Mouse (Mus musculus) adrenal gland, postnatal 14 days (tissue): ENCODE results near the gene Agrn. TPM values are rescaled to one million over a fixed set of nuclear protein-coding genes. Genes with fewer than 3 reads are reported as not detected.
A peak's percentile ranks its signal among the peaks of the same experiment; 100 is the strongest.

Experiments used
- DNase-seq: peaks from one replicate; pipeline ENCODE4 v3.0.0; 2021; ENCODE audit warnings: mixed read lengths
- long read RNA-seq, 2 experiments: library from polyadenylated mRNA; stranded (forward); transcript quantifications; one replicate each; pipeline ENCODE4 v2.0.0; 2021
- total RNA-seq: library from RNA; stranded (reverse); gene quantifications from 2 replicates; pipeline ENCODE4 v1.2.3, GENCODE M21; 2021

Agrn gene
- 59.4 and 60.9 TPM in 2 replicates for total RNA-seq
- long read RNA-seq, experiment 1, full-length matches to known transcripts = 1 of 21 reads
- long read RNA-seq, experiment 1, partial matches to known transcripts = 8 of 21 reads
- long read RNA-seq, experiment 1, other reads (novel, unspliced or antisense) = 12 of 21 reads
- long read RNA-seq, experiment 2, full-length matches to known transcripts = 1 of 26 reads
- long read RNA-seq, experiment 2, partial matches to known transcripts = 16 of 26 reads
- long read RNA-seq, experiment 2, other reads (novel, unspliced or antisense) = 9 of 26 reads

GRCm38 (mm10) chr4:156197131-156197828, at the start of gene Agrn:
TSS of gene Agrn (minus strand) at chr4:156197488.
- peak; percentile 88 for DNase-seq

GRCm38 (mm10) chr4:156236651-156237447, 39.6 kb upstream of the Agrn start:
- DNase-seq = peak; percentile 45

DNA sequence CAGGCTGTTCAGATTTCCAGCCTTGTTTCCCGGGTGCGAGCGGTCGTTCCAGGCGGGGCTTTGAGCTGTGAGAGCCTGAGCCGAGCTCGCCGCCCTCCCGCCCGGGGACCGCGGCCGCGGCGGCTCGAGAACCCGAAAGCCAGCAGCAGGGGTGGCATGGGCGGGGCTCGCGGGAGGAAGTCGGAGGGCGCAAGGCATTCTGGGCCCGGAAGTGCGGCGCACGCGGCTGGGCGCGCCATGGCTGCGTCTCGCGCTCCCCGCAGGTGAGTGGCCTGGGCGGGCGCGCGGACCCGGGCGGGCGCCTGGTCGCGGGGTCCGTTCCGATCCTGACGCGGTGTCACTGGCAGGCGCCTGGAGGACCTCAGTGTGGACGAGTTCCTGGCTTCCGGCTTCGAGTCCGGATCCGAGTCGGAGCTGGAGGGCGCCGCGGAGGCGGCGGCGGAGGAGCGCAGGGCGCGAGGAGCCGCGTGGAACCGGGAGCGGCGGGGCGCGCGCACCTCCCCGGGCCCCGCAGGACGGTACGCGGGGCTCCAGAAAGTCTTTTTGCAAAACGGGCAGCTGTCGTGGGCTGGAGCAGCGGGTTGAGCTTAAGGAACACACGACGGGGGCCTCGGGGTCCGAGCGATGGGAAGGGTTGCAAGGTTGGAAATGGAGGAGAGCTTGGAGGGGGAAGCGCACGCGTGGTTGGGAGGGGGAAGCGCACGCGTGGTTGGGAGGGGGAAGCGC, 38.7 kb upstream of the Agrn start, which contains the start of gene Noc2l:
Gene Noc2l, plus strand, starts transcription at position 203 of the 726 bp plus-strand sequence.
- DNase-seq = peak; percentile 96

DNA sequence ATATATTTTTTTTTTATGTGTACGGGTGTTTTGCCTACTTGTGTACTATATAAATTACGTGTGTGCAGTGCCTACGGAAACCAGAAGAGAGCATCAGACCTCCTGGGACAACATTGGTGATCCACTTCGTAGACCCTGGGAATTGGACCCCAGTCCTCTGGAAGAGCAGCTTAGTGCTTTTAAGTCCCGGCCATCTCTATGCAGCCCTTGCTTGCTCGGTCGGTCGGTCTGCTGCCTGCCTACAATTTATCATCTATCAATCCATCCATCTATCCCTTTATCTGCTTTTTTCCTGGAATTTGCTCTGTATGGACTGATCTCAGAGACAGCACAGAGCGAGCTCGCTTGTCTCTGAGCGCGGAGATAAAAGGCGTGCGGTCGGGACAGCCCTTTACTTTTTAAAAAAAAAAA, 38.1 kb upstream of the Agrn start:
- DNase-seq = no peak

- DNase-seq = peak; percentile 90
Measured at GRCm38 (mm10) chr4:156234701-156235213, 37.5 kb upstream of the Agrn start, which contains the start of gene Plekhn1. TSS of gene Plekhn1 (minus strand) at chr4:156234857.

GRCm38 (mm10) chr4:156234021-156234501, 36.8 kb upstream of the Agrn start:
- DNase-seq = peak; percentile 47

- peak; percentile 52 for DNase-seq
Measured at GRCm38 (mm10) chr4:156228393-156229024, 31.2 kb upstream of the Agrn start.

- DNase-seq = peak; percentile 62
Measured at GRCm38 (mm10) chr4:156227752-156228392, 30.6 kb upstream of the Agrn start.

DNA sequence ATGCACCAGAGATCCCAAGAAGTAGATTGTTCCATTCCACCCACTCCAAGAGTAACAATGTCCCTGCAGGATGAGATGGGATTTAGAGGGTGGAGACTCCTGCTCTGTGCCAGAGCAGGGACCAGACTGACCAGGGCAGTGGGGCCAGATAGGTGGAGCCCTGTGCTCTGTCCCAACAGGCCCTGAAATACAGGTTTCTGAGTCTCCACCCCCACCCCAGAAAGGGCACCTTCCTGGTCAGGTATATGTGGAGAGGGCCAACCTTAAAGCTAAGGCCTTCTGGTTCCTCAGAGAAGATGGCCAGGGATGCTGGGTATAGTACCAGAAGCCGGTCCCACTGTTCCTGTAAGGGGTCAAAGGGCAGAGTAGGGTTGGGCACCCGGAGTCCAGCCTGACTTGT, 27.0 kb upstream of the Agrn start:
- no peak for DNase-seq

DNA sequence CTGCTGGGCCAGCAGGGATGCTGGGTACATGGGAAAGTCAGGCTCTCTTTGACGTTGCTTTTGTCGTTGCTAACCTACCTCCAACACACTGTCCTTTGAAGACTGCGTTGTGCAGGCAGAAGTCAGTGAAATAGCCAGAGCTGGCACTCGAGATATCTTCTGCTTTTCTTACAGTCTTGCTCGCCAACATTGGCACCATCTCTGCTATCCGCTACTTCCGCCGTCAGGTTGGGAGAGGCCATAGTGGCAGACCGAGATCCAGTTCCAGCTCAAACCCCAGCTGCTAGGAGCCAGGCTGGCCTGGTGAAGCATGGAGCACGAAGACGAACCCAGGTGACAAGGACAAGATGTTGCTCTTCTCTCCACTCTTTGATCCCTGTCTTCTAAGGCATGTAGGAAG, 22.6 kb upstream of the Agrn start:
- no peak for DNase-seq

GRCm38 (mm10) chr4:156217838-156218237, 20.6 kb upstream of the Agrn start:
- no peak for DNase-seq

DNA sequence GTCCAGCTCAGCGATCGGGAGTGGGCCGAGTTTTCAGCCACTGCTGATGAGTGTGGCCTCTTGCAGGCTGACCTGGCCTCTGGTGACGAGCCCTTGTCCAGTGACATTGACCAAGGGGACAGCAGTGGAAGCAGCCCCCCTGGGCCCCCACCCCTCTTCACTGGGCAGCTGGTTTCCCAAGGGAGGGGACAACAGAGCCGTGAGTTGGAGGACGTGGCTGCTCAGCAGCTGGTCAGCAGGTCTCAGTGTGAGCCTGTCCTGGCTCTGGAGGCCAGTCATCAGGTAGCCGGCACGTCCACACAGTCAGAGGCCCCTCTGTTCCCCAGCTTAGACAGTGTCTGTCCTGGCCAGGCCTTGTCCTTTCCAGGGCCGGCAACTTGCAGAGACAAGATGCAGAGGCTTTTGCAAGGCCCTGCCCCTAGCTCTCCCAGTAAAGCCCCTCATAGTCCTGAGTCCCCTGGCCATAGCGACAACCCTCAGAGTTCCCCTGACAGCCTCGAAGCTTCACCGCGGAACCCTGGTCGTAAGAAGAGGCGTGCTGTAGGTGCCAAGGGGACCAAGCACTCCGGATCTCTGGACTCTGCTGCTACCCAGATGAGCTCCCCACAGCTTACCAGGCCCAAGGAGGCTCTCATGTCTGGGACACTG, 19.9 kb upstream of the Agrn start:
- no peak for DNase-seq

- DNase-seq = peak; percentile 28
Measured at GRCm38 (mm10) chr4:156216196-156216595, 18.9 kb upstream of the Agrn start.

- peak; percentile 93 for DNase-seq
Measured at GRCm38 (mm10) chr4:156215649-156216048, 18.4 kb upstream of the Agrn start, which contains the start of gene Perm1. TSS of gene Perm1 (plus strand) at chr4:156215868.

GRCm38 (mm10) chr4:156213134-156213533, 15.8 kb upstream of the Agrn start:
- DNase-seq = no peak

- no peak for DNase-seq
Measured at GRCm38 (mm10) chr4:156209963-156210635, 12.8 kb upstream of the Agrn start.

DNA sequence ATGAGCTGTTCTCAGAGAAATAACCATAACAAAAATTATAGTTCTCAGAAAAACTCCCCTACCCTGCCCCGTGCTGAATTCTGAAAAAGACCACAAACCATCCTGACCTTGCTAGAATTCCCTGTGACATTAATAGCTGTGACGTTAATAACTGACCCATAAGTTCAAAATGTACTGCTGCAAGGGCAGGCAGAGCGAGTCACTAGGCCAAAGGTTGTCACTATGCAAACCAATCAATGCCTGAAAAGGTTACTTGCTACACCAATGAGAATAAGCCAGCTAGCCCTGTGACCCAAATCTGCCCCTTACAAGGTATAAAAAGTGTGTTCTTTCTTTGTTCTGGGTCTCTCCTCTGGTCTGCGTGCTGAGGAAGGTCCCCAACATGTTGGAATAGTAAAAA, 11.6 kb upstream of the Agrn start:
- DNase-seq = no peak

DNA sequence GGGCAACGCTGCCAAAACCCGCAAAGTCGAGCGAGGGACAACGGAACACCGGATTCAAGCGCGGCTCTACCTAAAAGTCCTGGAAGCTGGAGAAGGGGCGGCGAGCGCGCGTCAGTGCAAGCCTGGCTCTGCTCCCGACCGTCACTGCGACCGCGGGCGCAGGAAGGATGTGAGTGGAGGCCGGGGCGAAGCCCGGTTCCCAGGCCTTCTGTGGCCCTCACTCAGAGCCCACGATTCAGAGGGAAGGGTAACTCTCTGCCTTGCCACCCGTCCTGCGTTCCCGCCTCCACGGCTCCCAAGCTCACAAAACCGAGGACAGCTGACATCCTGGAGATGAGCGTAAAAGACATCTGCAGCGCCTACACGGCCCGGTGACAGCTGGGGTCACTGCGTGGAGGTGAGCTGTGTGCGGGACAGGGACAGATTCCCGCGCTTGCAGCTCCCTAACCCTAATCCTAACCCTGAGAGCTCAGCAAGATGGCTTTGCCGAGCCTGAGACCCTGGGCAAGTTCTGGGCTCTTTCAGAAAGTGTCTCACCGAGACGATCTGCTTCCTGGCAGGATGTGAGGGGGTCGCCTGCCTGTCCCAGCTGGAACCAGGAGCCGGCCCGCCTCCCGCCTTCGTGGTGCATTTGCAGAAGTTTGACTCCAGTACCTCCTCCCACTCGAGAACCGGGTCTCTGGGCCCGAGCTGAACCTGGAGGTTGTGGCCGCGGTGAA, 6.3 kb upstream of the Agrn start:
- DNase-seq = peak; percentile 54

- peak; percentile 82 for DNase-seq
Measured at GRCm38 (mm10) chr4:156203001-156203412, 5.7 kb upstream of the Agrn start, which contains the start of gene AW011738. TSS of gene AW011738 (plus strand) at chr4:156203304.
